ENCODE assay signal across 10 mouse cellular contexts in genomic region chr14:57920568-57921310, GRCm38 (mm10). TPM values are rescaled to one million over a fixed set of nuclear protein-coding genes. Genes with fewer than 3 reads are reported as not detected.
A peak's percentile ranks its signal among the peaks of the same experiment; 100 is the strongest.
DNase-seq lines count a peak whose midpoint lies in the region; ATAC-seq lines count a peak whose summit lies in the region.
"Had no signal": no experiment of that assay in that cellular context is flagged by ENCODE, and none has a peak within 500 bp of the region (broad histone marks: within the 10 kb centered on the region; RNA-seq: fewer than 3 reads in every experiment).

No protein-coding gene starts in this region.

- intact Hi-C loops in heart, postnatal 10 days (cut with DNase I) = no loop called here

- DNase-seq in heart, adult 9 months (ENCODE audit: low spot score in 2 of 2) = no peak
- peak; percentile 41 for DNase-seq in right cerebral cortex, adult 18-20 months
- no peak for DNase-seq in right cerebral cortex, postnatal 14 days
- DNase-seq in heart, postnatal 10 days = peak; percentile 36 to 43
- DNase-seq in embryo, embryonic 10.5 days (ENCODE audit: low spot score) = no peak
- DNase-seq in yolk sac, embryonic 10.5 days (ENCODE audit: low spot score) = no peak
- DNase-seq: liver, postnatal 0 days had no signal

- H3K27me3 ChIP-seq in heart, embryonic 14.5 days (ENCODE audit: control insufficient read depth, insufficient read depth, low read length) = no peaks in the 10 kb centered on the region
- no peaks in the 10 kb centered on the region for H3K27me3 ChIP-seq in stomach, embryonic 15.5 days (replicated peaks)
- H3K27me3 ChIP-seq: CH12.LX had no signal

- H3K36me3 ChIP-seq in heart, embryonic 14.5 days (ENCODE audit: control insufficient read depth, insufficient read depth, low read length) = peaks cover 67% of the 10 kb centered on the region
- peaks cover 26% of the 10 kb centered on the region for H3K36me3 ChIP-seq in stomach, embryonic 15.5 days

- no peak overlapping the region for H3K4me3 ChIP-seq in heart, embryonic 14.5 days (ENCODE audit: control insufficient read depth in 1 of 2, insufficient read depth in 1 of 2, low read depth in 1 of 2, low read length in 2 of 2)
- no peak overlapping the region for H3K4me3 ChIP-seq in stomach, embryonic 15.5 days (replicated peaks)

- no peaks in the 10 kb centered on the region for H3K9me3 ChIP-seq in heart, embryonic 14.5 days (ENCODE audit: control insufficient read depth, low read length)
- no peaks in the 10 kb centered on the region for H3K9me3 ChIP-seq in stomach, embryonic 15.5 days

- WGBS in heart, embryonic 14.5 days = 49% methylated on average over 18 of the region's 18 CpGs
- 80% methylated on average over 18 of the region's 18 CpGs for WGBS in stomach, embryonic 15.5 days

- peaks cover 11 to 12% of the 10 kb centered on the region in 2 experiments for H3K4me1 ChIP-seq in heart, embryonic 14.5 days (ENCODE audit: control insufficient read depth in 2 of 2, insufficient read depth in 2 of 2, low read length in 2 of 2)
- H3K4me1 ChIP-seq in stomach, embryonic 15.5 days = 0 out of 2 replicates have a peak, but pooled peaks cover 3% of the 10 kb centered on the region

- ATAC-seq in heart, embryonic 14.5 days (ENCODE audit: insufficient number of reproducible peaks, insufficient read depth, low FRiP score, low read depth) = no peak; the same call in 1 of the 2 replicates
- no peak; the same call in 1 of the 2 replicates for ATAC-seq in stomach, embryonic 15.5 days (ENCODE audit: insufficient read depth, low FRiP score, low read depth)

- peak overlapping the region; percentile 41 for H3K4me2 ChIP-seq in heart, embryonic 14.5 days (ENCODE audit: low read length)
- no peak overlapping the region for H3K4me2 ChIP-seq in stomach, embryonic 15.5 days

- H3K9ac ChIP-seq in heart, embryonic 14.5 days (ENCODE audit: low read length) = peak overlapping the region; percentile 36; the same call in 1 of the 2 replicates
- no peak overlapping the region for H3K9ac ChIP-seq in stomach, embryonic 15.5 days
- H3K9ac ChIP-seq: liver, postnatal 0 days had no signal

- peak overlapping the region; percentile 80 to 85 for H3K27ac ChIP-seq in heart, embryonic 14.5 days (replicated peaks in 1 of 2; ENCODE audit: control insufficient read depth in 1 of 2, insufficient read depth in 1 of 2, low read depth in 2 of 2, low read length in 2 of 2)
- H3K27ac ChIP-seq in stomach, embryonic 15.5 days = peak overlapping the region; percentile 72

RNA-seq across cellular contexts. Expression of gene Zdhhc20, which starts 30.7 kb away (rescaled TPM):
- 31.3 and 38.0 TPM in 2 replicates for polyA plus RNA-seq in heart, embryonic 14.5 days (2014; fragmentation: Nextera tagmentation; extraction: Ambion mirVana)
- total RNA-seq in heart, postnatal 10 days (2021) = 10 to 100 TPM; 22.2 to 24.8 TPM
- polyA plus RNA-seq in stomach, embryonic 15.5 days (2015; fragmentation: Nextera tagmentation; extraction: Ambion mirVana) = 58.9 and 71.9 TPM in 2 replicates

Comparison
In these comparisons a context has a peak if more than half of its experiments do, and no peak if none do; other contexts are left out.
1. DNase-seq: peak in right cerebral cortex, adult 18-20 months (single experiment) and heart, postnatal 10 days (2 of 2); none in heart, adult 9 months (0 of 2), right cerebral cortex, postnatal 14 days (single experiment), embryo, embryonic 10.5 days (single experiment) and yolk sac, embryonic 10.5 days (single experiment).